Mouse (Mus musculus) stomach, embryonic 14.5 days (tissue): ENCODE measurements around the gene Fcrla. TPM values are rescaled to one million over a fixed set of nuclear protein-coding genes. Genes with fewer than 3 reads are reported as not detected.

Source experiments
- ATAC-seq: fragments of 200-750 bp; cut with Nextera tagmentation; 2 replicates; pipeline ENCODE4 v1.8.0; 2017; ENCODE audit warnings: low read depth, moderate TSS enrichment; ENCODE audit not compliant: insufficient number of reproducible peaks, insufficient read depth, low FRiP score
- H3K27ac ChIP-seq: fragments of 300-500 bp; sonication (generic); 2 replicates; pipeline ENCODE4 v1.5.1; 2014; ENCODE audit warnings: mild to moderate bottlenecking, low read length, moderate library complexity, mixed read lengths
- H3K27me3 ChIP-seq: fragments of 300-500 bp; sonication (generic); 2 replicates; pipeline ENCODE4 v1.6.1; 2014; ENCODE audit warnings: low read length, control low read depth, mixed read lengths; ENCODE audit not compliant: control insufficient read depth, insufficient read depth
- H3K36me3 ChIP-seq: fragments of 300-500 bp; sonication (generic); 2 replicates; pipeline ENCODE4 v1.6.1; 2014; ENCODE audit warnings: mild to moderate bottlenecking, control low read depth, low read length, moderate library complexity, mixed read lengths; ENCODE audit not compliant: control insufficient read depth, insufficient read depth
- H3K4me1 ChIP-seq: fragments of 300-500 bp; sonication (generic); 2 replicates; pipeline ENCODE4 v1.6.1; 2014; ENCODE audit warnings: low read length, control low read depth, mixed read lengths; ENCODE audit not compliant: control insufficient read depth, insufficient read depth
- H3K4me2 ChIP-seq: fragments of 300-500 bp; sonication (generic); replicated peaks from 2 replicates; pipeline ENCODE4 v1.6.1; 2014; ENCODE audit warnings: low read depth, low read length, control low read depth
- H3K4me3 ChIP-seq: fragments of 300-500 bp; sonication (generic); 2 replicates; pipeline ENCODE4 v1.5.1; 2014; ENCODE audit warnings: low read depth, low read length, control low read depth
- H3K9ac ChIP-seq: fragments of 300-500 bp; sonication (generic); replicated peaks from 2 replicates; pipeline ENCODE4 v1.6.1; 2014; ENCODE audit warnings: low read depth, mild to moderate bottlenecking, control low read depth, low read length, moderate library complexity, mixed read lengths
- H3K9me3 ChIP-seq: fragments of 300-500 bp; sonication (generic); 2 replicates; pipeline ENCODE4 v1.6.1; 2016; ENCODE audit warnings: low read depth, low read length, control low read depth; ENCODE audit not compliant: control insufficient read depth
- WGBS: fragments of 180-500 bp; shearing (Covaris S2); extraction: QIAGEN DNeasy Blood & Tissue Kit; methylation state at CpG from one replicate; pipeline ENCODE4 v1.1.7; 2014; 5-methylcytosine and 5-hydroxymethylcytosine counted together
- polyA plus RNA-seq: library from polyadenylated mRNA; unstranded; fragments of >200 nt; fragmentation: Nextera tagmentation; extraction: Ambion mirVana; gene quantifications from 2 replicates; pipeline ENCODE4 v1.2.1, GENCODE M21; 2014

Fcrla gene
- polyA plus RNA-seq, 1 experiment from 2014 or later: not detected

DNA sequence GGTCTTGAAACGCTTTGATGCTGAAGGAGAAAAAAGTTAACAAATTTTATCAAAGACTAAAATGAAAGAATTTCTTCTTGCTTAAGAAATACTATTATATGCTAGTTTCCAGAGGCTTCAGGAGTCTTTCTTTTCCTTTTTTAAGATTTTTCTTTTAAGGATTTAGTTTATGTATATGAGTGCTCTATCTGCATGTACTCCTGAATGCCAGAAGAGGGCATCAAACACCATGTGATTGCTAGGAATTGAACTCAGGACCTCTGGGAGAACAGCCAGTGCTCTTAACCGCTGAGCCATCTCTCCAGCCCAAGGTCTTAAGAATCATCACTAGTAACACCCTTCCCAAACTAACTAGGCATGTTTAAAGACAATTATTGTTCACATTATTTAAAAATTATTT is 55.4 kb downstream of the Fcrla start:
- no peaks in the 10 kb centered on the region for H3K27me3 ChIP-seq
- H3K4me1 ChIP-seq: no peaks in the 10 kb centered on the region
- no peak overlapping the region for H3K4me2 ChIP-seq
- no peak overlapping the region for H3K27ac ChIP-seq
- no peaks in the 10 kb centered on the region for H3K9me3 ChIP-seq
- no peak for ATAC-seq
- H3K36me3 ChIP-seq: peaks cover 10% of the 10 kb centered on the region; the same call in 1 of the 2 replicates
- no peak overlapping the region for H3K9ac ChIP-seq
- WGBS: 91% methylated on average over 2 of the region's 2 CpGs
- no peak overlapping the region for H3K4me3 ChIP-seq

- WGBS: 75% methylated on average over 6 of the region's 6 CpGs
- ATAC-seq: no peak
- H3K9ac ChIP-seq: no peak overlapping the region
- H3K4me3 ChIP-seq: no peak overlapping the region
- H3K27ac ChIP-seq: no peak overlapping the region
- H3K4me2 ChIP-seq: no peak overlapping the region
- H3K36me3 ChIP-seq: peaks cover 7% of the 10 kb centered on the region; the same call in 1 of the 2 replicates
- no peaks in the 10 kb centered on the region for H3K4me1 ChIP-seq
- H3K27me3 ChIP-seq: no peaks in the 10 kb centered on the region
- no peaks in the 10 kb centered on the region for H3K9me3 ChIP-seq
These were observed 56.0 kb downstream of the Fcrla start for GRCm38 (mm10) chr1:170871402-170871801.

DNA sequence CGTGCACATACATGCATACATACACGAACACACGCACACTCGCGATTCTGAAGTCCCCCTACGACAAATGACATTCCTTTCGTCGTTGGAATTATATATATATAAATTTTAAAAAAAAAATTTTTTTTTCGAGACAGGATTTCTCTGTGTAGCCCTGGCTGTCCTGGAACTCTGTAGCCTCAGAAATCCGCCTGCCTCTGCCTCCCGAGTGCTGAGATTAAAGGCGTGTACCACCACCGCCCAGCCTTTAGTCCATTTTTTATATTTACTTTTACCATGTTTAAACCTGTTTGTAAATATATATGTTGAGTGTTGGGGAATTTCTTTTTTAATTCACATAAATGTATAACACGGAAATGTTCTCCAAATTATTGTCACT is 58.5 kb downstream of the Fcrla start:
- Histone ChIP-seq H3K27me3 (no peaks in the 10 kb centered on the region), H3K4me3 (peak overlapping the region; percentile 95), H3K9ac (no peak overlapping the region), H3K36me3 (no peaks in the 10 kb centered on the region; the same call in 1 of the 2 replicates), H3K4me1 (no peaks in the 10 kb centered on the region), H3K4me2 (peak overlapping the region; percentile 66), H3K9me3 (no peaks in the 10 kb centered on the region), H3K27ac (no peak overlapping the region)
- peak; percentile 38; the same call in 1 of the 2 replicates for ATAC-seq
- 16% methylated on average over 14 of the region's 14 CpGs for WGBS

DNA sequence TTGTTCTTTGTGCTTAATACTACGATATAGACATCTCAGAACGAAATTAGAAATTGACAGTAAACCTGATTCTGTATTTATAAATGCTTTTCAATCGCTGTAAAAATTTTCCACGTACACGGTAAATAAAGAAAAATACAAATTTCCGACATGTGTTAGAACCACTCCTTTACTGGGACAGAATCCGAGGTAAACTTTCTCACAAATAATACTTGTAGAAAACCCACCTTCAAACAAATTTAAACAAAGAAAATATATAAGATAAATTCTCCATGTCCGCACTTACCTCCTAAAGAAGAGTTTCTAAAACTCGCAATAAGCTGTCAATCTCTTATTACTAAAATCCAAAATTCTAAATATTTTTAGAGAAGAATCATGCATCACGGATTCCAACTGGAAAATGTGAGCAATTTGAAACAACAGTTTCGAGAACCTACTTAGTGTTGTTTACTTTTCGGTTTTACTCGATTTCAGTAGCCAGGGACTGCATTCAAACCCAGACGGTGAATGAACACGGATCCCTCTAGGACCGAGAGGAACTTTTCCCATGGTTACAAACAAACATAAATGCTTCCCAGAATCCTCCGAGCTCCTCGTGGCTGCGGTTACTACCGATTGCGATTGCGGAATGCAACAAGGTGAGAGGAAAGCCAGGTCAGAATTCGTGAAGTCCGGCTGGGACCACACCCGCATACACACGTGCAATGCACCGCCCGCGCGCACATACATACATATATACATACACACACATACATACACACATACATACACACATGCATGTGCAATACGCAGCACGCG is 59.1 kb downstream of the Fcrla start:
- Histone ChIP-seq H3K4me2 (peak overlapping the region; percentile 66), H3K4me3 (peak overlapping the region; percentile 95), H3K9ac (0 out of 2 replicates have a peak overlapping the region, but pooled peaks have one; percentile 74), H3K4me1 (no peaks in the 10 kb centered on the region), H3K36me3 (no peaks in the 10 kb centered on the region), H3K27me3 (no peaks in the 10 kb centered on the region), H3K9me3 (no peaks in the 10 kb centered on the region), H3K27ac (peak overlapping the region; percentile 82; the same call in 1 of the 2 replicates)
- 1% methylated on average over 33 of the region's 33 CpGs for WGBS
- peak; percentile 88 for ATAC-seq

GRCm38 (mm10) chr1:170867691-170868105 is 59.7 kb downstream of the Fcrla start, which contains the start of gene Atf6:
TSS of gene Atf6 (minus strand) at chr1:170867771.
- WGBS: under 1% methylated on average over 25 of the region's 25 CpGs
- ATAC-seq: peak; percentile 74
- no peaks in the 10 kb centered on the region for H3K9me3 ChIP-seq
- peak within 1 kb of the TSS; percentile 74 for H3K9ac ChIP-seq
- no peaks in the 10 kb centered on the region for H3K36me3 ChIP-seq
- H3K27ac ChIP-seq: peak within 1 kb of the TSS; percentile 82
- H3K4me2 ChIP-seq: peak within 1 kb of the TSS; percentile 66
- no peaks in the 10 kb centered on the region for H3K4me1 ChIP-seq
- H3K27me3 ChIP-seq: no peaks in the 10 kb centered on the region
- H3K4me3 ChIP-seq: peak within 1 kb of the TSS; percentile 95

Other genes with a start within 250 kb of the Fcrla start
- gene Atf6, start 59.8 kb downstream of the Fcrla start, polyA plus RNA-seq: 10.8 and 11.8 TPM in 2 replicates
- gene Gm26620, start 42.5 kb downstream of the Fcrla start, polyA plus RNA-seq: 0.45 and 1.5 TPM in 2 replicates
- 38.9 and 40.5 TPM in 2 replicates for gene Dusp12, start 42.0 kb downstream of the Fcrla start, polyA plus RNA-seq
- gene Fcrlb, start 14.6 kb downstream of the Fcrla start, polyA plus RNA-seq: not detected in 2 replicates
- 1.4 and 1.7 TPM in 2 replicates for gene Fcgr2b, start 49.0 kb upstream of the Fcrla start, polyA plus RNA-seq
- 0.74 and 0.91 TPM in 2 replicates for gene Fcgr4, start 91.3 kb upstream of the Fcrla start, polyA plus RNA-seq
- 11.1 and 14.8 TPM in 2 replicates for gene Fcgr3, start 137.4 kb upstream of the Fcrla start, polyA plus RNA-seq
- gene Cfap126, start 186.3 kb upstream of the Fcrla start, polyA plus RNA-seq: 2.6 and 2.8 TPM in 2 replicates
- gene Sdhc, start 223.0 kb upstream of the Fcrla start, polyA plus RNA-seq: 297 and 311 TPM in 2 replicates
- gene Mpz, start 223.1 kb upstream of the Fcrla start, polyA plus RNA-seq: 1.9 and 2.0 TPM in 2 replicates